Mouse (Mus musculus): ENCODE results near the gene Cnksr1.
A peak's percentile ranks its signal among the peaks of the same experiment; 100 is the strongest.
"Not testable (repeated sequence)": the region's sequence is repeated elsewhere in the genome, so short reads cannot be mapped to it uniquely, and the experiment has no call there.

Cnksr1 gene

GRCm38 (mm10) chr4:134238279-134238651 lies at the start of gene Cnksr1:
TSS of gene Cnksr1 (minus strand) at chr4:134238399.
- peak; percentile 83 for DNase-seq (ENCODE audit: low spot score)

GRCm38 (mm10) chr4:134287575-134288025 lies 49.4 kb upstream of the Cnksr1 start, which contains the start of gene Pdik1l:
TSS of gene Pdik1l (minus strand) at chr4:134287895.
- DNase-seq (ENCODE audit: low spot score) = peak; percentile 77

DNA sequence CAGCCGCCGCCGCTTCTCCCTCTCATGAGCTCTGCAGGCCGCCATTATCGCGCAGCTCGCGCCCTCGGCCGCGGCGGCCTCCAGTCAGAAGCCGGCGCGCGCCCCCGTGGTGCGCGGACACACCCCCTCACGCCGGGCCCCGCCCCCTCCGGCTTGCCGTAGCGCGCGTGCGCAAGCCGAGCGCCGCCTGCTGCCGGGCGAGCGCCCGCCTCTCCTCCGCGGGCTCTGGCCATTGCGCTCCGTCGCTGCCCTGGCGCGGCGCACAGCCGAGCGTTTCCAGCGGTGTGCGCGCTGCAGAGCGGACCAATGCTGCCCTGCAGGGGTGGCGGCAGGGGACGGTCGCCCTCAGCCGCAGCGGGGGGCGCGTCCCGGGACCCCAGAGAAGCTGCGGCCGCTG lies 49.0 kb upstream of the Cnksr1 start:
- DNase-seq (ENCODE audit: low spot score) = peak; percentile 87

DNA sequence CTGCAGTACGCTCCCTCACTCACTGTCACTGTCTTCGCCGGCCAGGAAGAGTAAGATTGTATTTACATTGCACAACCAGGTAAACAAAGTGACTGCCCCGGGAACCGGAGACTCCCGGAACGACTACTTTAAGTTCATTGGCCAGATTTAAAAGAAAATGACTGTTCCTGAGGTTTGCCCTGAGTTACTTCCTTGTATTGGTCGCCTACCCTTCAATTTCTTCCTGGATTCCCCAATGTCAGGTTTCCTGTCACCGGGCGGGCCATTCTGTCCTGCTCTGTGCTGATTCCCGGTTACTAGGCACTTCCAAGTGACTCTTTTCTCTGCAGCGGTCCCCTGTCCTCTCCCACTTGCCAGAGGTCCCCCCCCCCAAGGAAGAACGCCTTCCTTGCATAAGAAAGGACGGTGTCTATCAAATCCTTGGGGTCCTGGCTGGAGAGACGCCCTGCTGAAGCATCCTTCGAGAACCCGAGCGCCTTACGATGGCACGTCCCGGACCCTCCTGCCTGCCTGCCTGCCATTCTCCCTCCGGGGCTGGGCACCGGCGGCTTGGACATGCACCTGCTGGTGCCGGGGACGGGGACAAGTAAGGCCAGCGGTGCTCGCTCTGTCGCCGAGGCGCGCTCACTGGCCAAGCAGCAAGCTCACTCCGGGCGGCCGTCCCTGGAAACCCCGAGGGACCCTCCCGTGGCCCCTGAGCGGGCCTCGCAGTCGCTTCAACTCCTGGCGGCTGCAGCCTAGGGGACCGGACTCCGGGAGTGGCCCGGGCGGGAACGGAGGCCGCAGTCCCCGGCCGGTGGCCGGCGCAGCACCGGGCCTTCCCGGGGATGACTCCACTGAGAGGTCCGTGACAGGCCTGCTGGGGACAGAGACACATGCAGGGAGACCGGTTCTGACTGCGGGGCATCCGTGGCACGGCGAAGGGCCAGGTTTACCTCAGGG lies 48.3 kb upstream of the Cnksr1 start:
- no peak for DNase-seq (ENCODE audit: low spot score)

DNA sequence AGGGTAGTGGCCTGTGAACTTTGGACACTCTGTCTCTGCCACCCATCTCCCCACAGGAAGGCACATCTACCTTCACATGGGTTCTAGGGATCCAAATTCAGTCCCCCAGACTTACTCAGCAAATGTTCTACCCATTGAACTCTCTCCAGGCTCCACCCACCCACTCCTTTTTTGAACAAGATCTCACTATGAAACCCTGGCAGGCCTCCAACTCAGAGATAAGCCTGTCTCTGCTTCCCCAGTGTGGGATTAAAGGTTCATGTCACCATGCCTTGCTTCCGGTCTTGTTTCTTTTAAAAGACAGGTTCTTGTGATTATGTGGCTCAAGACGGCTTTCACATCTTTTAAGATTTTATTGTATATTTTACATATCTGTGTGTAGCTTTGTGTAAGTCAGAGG lies 46.7 kb upstream of the Cnksr1 start:
- no peak for DNase-seq (ENCODE audit: low spot score)

GRCm38 (mm10) chr4:134273417-134274345 lies 35.5 kb upstream of the Cnksr1 start:
- DNase-seq (ENCODE audit: low spot score) = no peak

- no peak for DNase-seq (ENCODE audit: low spot score)
These were observed 34.7 kb upstream of the Cnksr1 start for GRCm38 (mm10) chr4:134272731-134273416.

DNA sequence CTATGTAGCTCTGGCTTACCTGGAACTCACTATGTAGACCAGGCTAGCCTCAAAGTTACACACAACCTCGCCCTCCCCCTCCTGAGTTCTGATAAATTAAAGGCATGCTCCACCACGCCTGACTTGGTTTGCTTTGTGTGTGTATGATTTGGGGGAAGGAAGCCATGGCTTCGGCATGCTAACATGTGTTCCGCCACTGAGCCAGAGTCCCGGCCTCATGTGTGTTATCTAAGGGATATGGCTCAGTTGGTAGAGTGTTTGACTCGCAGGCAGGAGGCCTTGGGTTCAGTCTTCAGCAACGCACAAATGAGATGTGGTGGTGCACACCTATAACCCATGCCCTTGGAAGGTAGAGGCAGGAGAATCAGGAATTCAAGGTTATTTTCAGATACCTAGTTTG lies 33.8 kb upstream of the Cnksr1 start:
- DNase-seq (ENCODE audit: low spot score) = no peak

DNA sequence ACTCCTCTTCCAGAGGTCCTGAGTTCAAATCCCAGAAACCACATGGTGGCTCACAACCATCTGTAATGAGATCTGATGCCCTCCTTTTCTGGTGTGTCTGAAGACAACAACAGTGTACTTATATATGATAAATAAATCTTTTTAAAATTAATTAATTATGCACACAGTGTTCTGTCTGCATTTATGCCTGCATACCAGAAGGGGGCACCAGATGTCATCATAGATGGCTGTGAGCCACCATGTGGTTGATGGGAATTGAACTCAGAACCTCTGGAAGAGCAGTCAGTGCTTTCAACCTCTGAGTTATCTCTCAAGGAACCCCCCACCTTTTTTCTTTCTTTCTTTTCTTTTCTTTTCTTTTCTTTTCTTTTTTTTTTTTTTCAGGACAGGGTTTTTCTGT lies 31.4 kb upstream of the Cnksr1 start:
- not testable (repeated sequence) for DNase-seq (ENCODE audit: low spot score)

GRCm38 (mm10) chr4:134268102-134268655 lies 30.0 kb upstream of the Cnksr1 start:
- DNase-seq (ENCODE audit: low spot score) = no peak

DNA sequence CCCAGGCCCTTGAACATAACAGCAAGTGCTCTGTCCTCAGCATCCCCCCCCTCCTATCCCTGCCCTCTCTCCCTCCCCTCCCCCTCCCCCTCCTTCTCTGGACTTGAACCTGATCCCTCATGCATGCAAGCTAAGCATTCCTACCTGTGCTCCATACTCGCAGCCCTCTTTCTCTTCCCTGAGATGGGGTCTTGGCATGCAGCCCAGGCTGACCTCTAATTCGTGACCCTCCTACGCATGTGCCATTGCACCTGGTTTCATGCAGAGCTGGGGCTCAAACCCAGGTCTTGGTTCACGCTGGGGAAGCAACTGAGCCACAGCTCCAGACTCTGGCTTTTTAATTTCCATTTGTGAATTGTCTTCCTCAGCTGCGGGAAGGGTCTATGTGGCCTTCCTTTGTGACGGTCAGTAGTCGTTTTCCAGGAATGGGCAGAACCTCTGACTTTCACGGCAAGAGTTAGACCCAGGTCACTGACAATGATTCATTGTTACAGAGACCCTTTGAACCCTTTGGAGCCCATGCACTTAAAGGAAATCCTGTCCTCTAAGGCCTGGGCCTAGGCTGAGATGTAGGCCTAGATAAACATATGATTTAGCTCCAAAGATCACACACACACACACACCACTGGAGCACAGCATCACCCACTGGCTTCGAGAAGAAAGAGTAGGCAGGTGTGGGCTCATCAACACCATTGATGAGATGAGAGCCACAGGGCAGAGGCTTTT lies 27.8 kb upstream of the Cnksr1 start:
- no peak for DNase-seq (ENCODE audit: low spot score)

DNA sequence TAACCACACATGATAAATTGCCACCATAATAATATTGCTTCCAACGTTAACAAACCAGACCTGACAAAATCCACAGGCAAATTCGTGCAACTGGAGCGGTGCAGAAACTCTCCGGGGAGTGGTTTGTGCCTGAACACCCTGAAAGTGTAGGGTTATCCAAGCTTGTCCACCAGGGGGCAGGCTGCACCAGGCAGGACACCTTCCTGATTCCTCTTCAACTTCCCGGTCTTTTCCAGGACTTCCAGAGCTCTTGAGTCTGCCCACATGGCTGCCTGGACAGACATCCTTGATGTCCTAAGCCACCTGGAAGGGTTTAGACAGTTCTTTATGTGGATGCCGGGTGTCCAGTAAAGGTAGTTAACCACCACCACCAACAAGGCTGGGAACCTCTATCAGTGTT lies 25.0 kb upstream of the Cnksr1 start:
- DNase-seq (ENCODE audit: low spot score) = no peak

GRCm38 (mm10) chr4:134258354-134258753 lies 20.2 kb upstream of the Cnksr1 start:
- DNase-seq (ENCODE audit: low spot score) = no peak

DNA sequence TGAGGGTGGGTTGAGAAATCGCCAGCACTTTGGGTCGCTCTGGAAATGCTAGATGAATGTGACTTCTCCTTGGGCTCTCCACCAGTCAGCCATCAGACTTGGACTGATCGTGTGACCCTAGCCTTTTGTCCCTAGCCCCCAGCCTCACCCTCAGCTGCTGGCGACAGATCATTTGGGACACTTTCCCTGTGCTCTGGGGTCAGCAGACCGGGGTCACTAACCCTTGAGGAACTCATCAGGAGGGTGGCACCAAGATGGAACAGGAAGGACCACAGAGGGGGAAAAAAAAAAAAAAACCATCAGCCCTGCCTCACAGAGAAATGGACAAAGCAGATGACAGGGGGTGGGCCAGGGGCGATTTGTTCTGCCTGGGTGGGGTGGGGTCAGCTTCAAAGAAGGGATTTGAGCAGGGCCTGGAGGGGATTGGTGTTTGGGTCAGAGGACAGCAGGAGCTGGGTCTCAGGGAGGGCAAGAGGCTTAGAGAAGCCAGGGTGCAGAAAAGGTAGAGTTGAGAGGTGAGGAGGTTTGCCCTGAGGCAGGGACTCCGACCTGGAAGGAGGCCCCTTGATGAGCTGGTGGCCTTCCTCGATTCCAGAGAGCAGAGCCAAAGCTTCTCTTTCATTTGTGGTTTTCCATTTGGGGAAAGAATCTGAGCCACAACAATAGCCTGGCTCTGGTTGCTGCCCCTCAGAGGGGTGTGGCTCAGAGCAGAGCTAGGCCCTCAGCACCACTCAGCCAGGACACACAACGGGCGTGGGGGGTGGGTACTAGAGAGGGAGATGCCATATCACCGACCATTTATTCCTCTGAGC lies 19.2 kb upstream of the Cnksr1 start:
- DNase-seq (ENCODE audit: low spot score) = no peak

- DNase-seq (ENCODE audit: low spot score) = no peak
These were observed 18.4 kb upstream of the Cnksr1 start for GRCm38 (mm10) chr4:134256407-134257197.

DNA sequence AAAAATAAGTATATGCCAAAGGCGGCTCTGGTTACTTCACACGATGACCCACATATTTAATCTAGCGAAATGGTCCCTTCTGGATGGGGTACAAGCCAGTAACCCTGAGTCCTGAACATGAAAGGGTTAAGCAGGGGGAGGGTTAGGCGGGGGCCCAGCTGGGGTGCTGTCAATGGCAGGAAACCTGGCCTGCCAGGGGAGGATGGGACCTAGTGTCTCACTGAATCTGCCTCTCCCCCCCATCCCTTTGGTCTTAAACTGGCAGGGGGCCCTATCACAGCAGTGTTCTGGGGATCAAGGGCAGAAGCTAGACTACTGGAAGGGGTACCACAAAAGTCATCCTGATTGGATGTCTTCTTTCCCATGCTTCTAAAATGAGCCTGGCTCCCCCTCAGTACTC lies 17.7 kb upstream of the Cnksr1 start:
- no peak for DNase-seq (ENCODE audit: low spot score)

DNA sequence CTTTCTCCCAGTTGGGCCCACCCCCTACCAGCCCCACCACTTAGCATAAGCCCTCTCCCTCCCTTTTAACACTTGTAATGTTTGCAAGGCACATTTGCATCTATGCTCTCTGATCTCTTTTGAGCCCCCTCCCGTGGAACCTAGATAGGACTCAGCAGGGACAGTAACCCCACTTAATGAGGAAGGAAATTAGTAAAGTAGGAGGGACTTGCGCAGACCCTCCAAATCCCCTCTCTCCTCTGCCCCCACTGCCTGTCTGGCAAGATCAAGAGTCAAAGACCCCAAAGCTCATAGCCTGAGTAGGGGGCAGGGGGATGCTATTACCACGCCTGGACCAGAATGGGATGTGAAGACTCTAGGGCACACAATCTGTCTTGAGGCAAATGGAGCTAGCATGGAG lies 16.6 kb upstream of the Cnksr1 start:
- DNase-seq (ENCODE audit: low spot score) = no peak

- DNase-seq (ENCODE audit: low spot score) = no peak
These were observed 15.6 kb upstream of the Cnksr1 start, which contains the start of gene Grrp1 for GRCm38 (mm10) chr4:134253722-134254324. TSS of gene Grrp1 (minus strand) at chr4:134254106.

Measured in adipocyte (in vitro differentiated cells).